Comparison of ENCODE assay signal across 18 mouse cellular contexts in genomic region chr5:20674523-20674922, GRCm38 (mm10).
DNase-seq lines count a peak whose midpoint lies in the region; ATAC-seq lines count a peak whose summit lies in the region.
"Had no signal": no experiment of that assay in that cellular context is flagged by ENCODE, and none has a peak within 500 bp of the region (broad histone marks: within the 10 kb centered on the region; RNA-seq: fewer than 3 reads in every experiment).

No protein-coding gene starts in this region.

- H3K36me3 ChIP-seq in heart, embryonic 12.5 days: no peaks in the 10 kb centered on the region
- H3K36me3 ChIP-seq: hindbrain, embryonic 12.5 days had no signal

- no peaks in the 10 kb centered on the region for H3K9me3 ChIP-seq in heart, embryonic 12.5 days (replicated peaks)
- H3K9me3 ChIP-seq: hindbrain, embryonic 12.5 days had no signal

- intact Hi-C loops in heart, postnatal 10 days (cut with DNase I): no loop called here

- H3K27ac ChIP-seq in heart, embryonic 12.5 days (ENCODE audit: poor library complexity, severe bottlenecking): no peak overlapping the region
- H3K27ac ChIP-seq: hindbrain, embryonic 12.5 days; liver, embryonic 14.5 days had no signal

- DNase-seq in adrenal gland, postnatal 14 days: peak; percentile 23
- no peak for DNase-seq in adrenal gland, postnatal 4 days (ENCODE audit: low spot score in 2 of 2)
- peak; percentile 16 to 22 for DNase-seq in heart, postnatal 10 days
- peak; percentile 58 for DNase-seq in R1 (ENCODE audit: low read depth, low spot score)
- DNase-seq in gastrocnemius, postnatal 25 days: peak; percentile 24
- no peak for DNase-seq in right cerebral cortex, adult 2 months (ENCODE audit: low spot score in 2 of 2)
- DNase-seq in frontal cortex, postnatal 10 days (ENCODE audit: low spot score in 2 of 2): no peak
- DNase-seq: embryo, embryonic 11 days; kidney, adult 2 months; kidney, postnatal 14 days had no signal

- no peak for ATAC-seq in heart, embryonic 12.5 days (ENCODE audit: insufficient number of reproducible peaks, low FRiP score)
- ATAC-seq: activated CD4-positive, CD25-positive, alpha-beta regulatory T cell, adult 4 months; CD4-positive, CD25-positive, alpha-beta regulatory T cell, adult 4 months; forebrain, embryonic 16.5 days; inflammation-experienced regulatory T-cells, adult 6 months; Patski had no signal

- no peak overlapping the region for H3K9ac ChIP-seq in heart, embryonic 12.5 days
- H3K9ac ChIP-seq: hindbrain, embryonic 12.5 days; liver, embryonic 14.5 days had no signal

- H3K4me3 ChIP-seq in heart, embryonic 12.5 days: no peak overlapping the region
- H3K4me3 ChIP-seq: hindbrain, embryonic 12.5 days had no signal

- H3K27me3 ChIP-seq in heart, embryonic 12.5 days (replicated peaks): no peaks in the 10 kb centered on the region
- H3K27me3 ChIP-seq: hindbrain, embryonic 12.5 days; Patski had no signal

- H3K4me2 ChIP-seq in heart, embryonic 12.5 days: no peak overlapping the region
- H3K4me2 ChIP-seq: hindbrain, embryonic 12.5 days had no signal

- 60% methylated on average over 8 of the region's 8 CpGs for WGBS in heart, embryonic 12.5 days

- peaks cover 10% of the 10 kb centered on the region; the same call in 1 of the 2 replicates for H3K4me1 ChIP-seq in heart, embryonic 12.5 days (replicated peaks)

Comparison
In these comparisons a context has a peak if more than half of its experiments do, and no peak if none do; other contexts are left out.
1. DNase-seq: peak in adrenal gland, postnatal 14 days (single experiment), heart, postnatal 10 days (2 of 2), R1 (single experiment) and gastrocnemius, postnatal 25 days (single experiment); none in adrenal gland, postnatal 4 days (0 of 2), right cerebral cortex, adult 2 months (0 of 2) and frontal cortex, postnatal 10 days (0 of 2).